Mouse (Mus musculus) forebrain, embryonic 11.5 days (tissue): ENCODE results near the gene Rhox4g. TPM values are rescaled to one million over a fixed set of nuclear protein-coding genes. Genes with fewer than 3 reads are reported as not detected.

ENCODE experiments used
- polyA plus RNA-seq: library from polyadenylated mRNA; unstranded; fragments of >200 nt; fragmentation: Nextera tagmentation; extraction: Ambion mirVana; gene quantifications from 2 replicates; pipeline ENCODE4 v1.2.1, GENCODE M21; 2014

Gene Rhox4g
- polyA plus RNA-seq, 1 experiment from 2014 or later, result not detected

Other genes with a start within 250 kb of the Rhox4g start
- gene Rhox2b, start 239.3 kb downstream of the Rhox4g start, polyA plus RNA-seq, result 0.57 TPM in 1 of 2 replicates, not detected in the other
- gene Rhox4b, start 218.8 kb downstream of the Rhox4g start, polyA plus RNA-seq, result not detected in 2 replicates
- gene Rhox2c, start 197.6 kb downstream of the Rhox4g start, polyA plus RNA-seq, result 0.49 and 1.0 TPM in 2 replicates
- gene Rhox3c, start 192.7 kb downstream of the Rhox4g start, polyA plus RNA-seq, result not detected in 2 replicates
- gene Rhox4c, start 171.0 kb downstream of the Rhox4g start, polyA plus RNA-seq, result not detected in 2 replicates
- not detected in 2 replicates for gene Rhox2d, start 157.9 kb downstream of the Rhox4g start, polyA plus RNA-seq
- not detected in 2 replicates for gene Rhox4d, start 137.0 kb downstream of the Rhox4g start, polyA plus RNA-seq
- not detected in 2 replicates for gene Rhox2e, start 120.9 kb downstream of the Rhox4g start, polyA plus RNA-seq
- gene Rhox3e, start 109.3 kb downstream of the Rhox4g start, polyA plus RNA-seq, result not detected in 2 replicates
- gene Rhox4e, start 93.9 kb downstream of the Rhox4g start, polyA plus RNA-seq, result not detected in 2 replicates
- not detected in 2 replicates for gene Rhox2f, start 79.9 kb downstream of the Rhox4g start, polyA plus RNA-seq
- not detected in 2 replicates for gene Rhox3f, start 70.3 kb downstream of the Rhox4g start, polyA plus RNA-seq
- gene Rhox4f, start 43.6 kb downstream of the Rhox4g start, polyA plus RNA-seq, result not detected in 2 replicates
- not detected in 2 replicates for gene Rhox3g, start 22.7 kb downstream of the Rhox4g start, polyA plus RNA-seq
- not detected in 2 replicates for gene Rhox2g, start 7.9 kb downstream of the Rhox4g start, polyA plus RNA-seq
- gene Rhox3h, start 17.4 kb upstream of the Rhox4g start, polyA plus RNA-seq, result not detected in 2 replicates
- not detected in 2 replicates for gene Rhox2h, start 21.9 kb upstream of the Rhox4g start, polyA plus RNA-seq
- gene Rhox5, start 153.5 kb upstream of the Rhox4g start, polyA plus RNA-seq, result 0.53 and 1.1 TPM in 2 replicates
- not detected in 2 replicates for gene Rhox6, start 175.6 kb upstream of the Rhox4g start, polyA plus RNA-seq
- not detected in 2 replicates for gene Rhox7a, start 180.4 kb upstream of the Rhox4g start, polyA plus RNA-seq
- not detected in 2 replicates for gene Rhox8, start 227.6 kb upstream of the Rhox4g start, polyA plus RNA-seq
- not detected in 2 replicates for gene Rhox7b, start 245.9 kb upstream of the Rhox4g start, polyA plus RNA-seq